Mouse (Mus musculus): ENCODE measurements around the gene Cntnap2. TPM values are rescaled to one million over a fixed set of nuclear protein-coding genes. Genes with fewer than 3 reads are reported as not detected.

The Cntnap2 gene
- polyA plus RNA-seq, 1 experiment from 2014 or later: 0.63 TPM

DNA sequence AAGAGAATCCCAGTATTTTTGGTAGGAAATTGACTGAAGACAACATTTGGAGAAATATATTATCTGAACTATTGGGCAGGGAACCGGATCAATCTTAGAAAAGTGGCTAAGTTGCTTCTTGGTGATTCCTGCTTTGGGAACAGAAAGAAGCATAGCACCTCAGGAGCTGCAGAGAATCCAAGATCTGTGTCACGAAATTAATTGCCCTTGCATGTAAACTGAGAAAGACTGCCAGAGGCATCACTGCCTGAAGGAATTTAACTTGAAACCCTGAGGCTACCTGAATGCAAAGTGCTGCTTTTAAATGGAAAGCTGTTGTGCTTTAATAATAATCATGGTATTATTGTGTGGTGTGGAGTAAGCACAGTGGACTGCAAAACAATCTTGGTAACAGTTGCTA lies 286.2 kb downstream of the Cntnap2 start:
- Histone ChIP-seq H3K27me3 (replicated peaks) (no peaks in the 10 kb centered on the region), H3K4me2 (no peak overlapping the region), H3K9ac (no peak overlapping the region), H3K4me3 (no peak overlapping the region), H3K27ac (replicated peaks) (no peak overlapping the region), H3K4me1 (no peaks in the 10 kb centered on the region), H3K36me3 (no peaks in the 10 kb centered on the region), H3K9me3 (no peaks in the 10 kb centered on the region)
- WGBS: 57% methylated on average over 2 of the region's 2 CpGs
- no peak for ATAC-seq (ENCODE audit: extremely low read depth, insufficient number of reproducible peaks, low FRiP score, low TSS enrichment)

GRCm38 (mm10) chr6:45345953-45346352 lies 286.8 kb downstream of the Cntnap2 start:
- H3K4me1 ChIP-seq: no peaks in the 10 kb centered on the region
- H3K36me3 ChIP-seq: no peaks in the 10 kb centered on the region
- H3K27me3 ChIP-seq (replicated peaks): no peaks in the 10 kb centered on the region
- H3K9ac ChIP-seq: no peak overlapping the region
- no peak for ATAC-seq (ENCODE audit: extremely low read depth, insufficient number of reproducible peaks, low FRiP score, low TSS enrichment)
- H3K9me3 ChIP-seq: no peaks in the 10 kb centered on the region
- no peak overlapping the region for H3K4me2 ChIP-seq
- no peak overlapping the region for H3K4me3 ChIP-seq
- H3K27ac ChIP-seq (replicated peaks): no peak overlapping the region

DNA sequence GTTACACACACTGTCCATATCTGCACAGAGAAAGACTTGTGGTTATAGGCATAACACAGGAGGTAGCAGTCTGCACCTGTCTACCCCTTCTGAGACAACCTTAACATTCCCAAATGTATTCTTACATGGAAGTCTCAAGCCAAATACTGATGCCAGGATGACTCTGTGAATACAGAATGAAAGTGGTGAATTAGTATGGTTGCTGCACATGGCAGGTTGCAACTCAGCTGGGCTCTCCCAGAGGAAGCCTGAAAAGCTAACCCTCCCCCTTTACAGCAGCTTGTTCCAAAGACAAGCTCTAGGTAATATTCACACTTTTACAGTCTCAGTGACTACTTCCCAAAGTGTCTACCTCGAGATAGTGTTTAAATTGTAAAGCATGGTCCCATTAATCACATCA lies 307.3 kb downstream of the Cntnap2 start:
- no peak overlapping the region for H3K27ac ChIP-seq (replicated peaks)

GRCm38 (mm10) chr6:45381126-45381525 lies 322.0 kb downstream of the Cntnap2 start:
- ATAC-seq (ENCODE audit: extremely low read depth, insufficient number of reproducible peaks, low FRiP score, low TSS enrichment): no peak
- H3K9ac ChIP-seq: no peak overlapping the region
- H3K4me3 ChIP-seq: no peak overlapping the region
- no peaks in the 10 kb centered on the region for H3K36me3 ChIP-seq
- H3K4me1 ChIP-seq: no peaks in the 10 kb centered on the region
- no peaks in the 10 kb centered on the region for H3K9me3 ChIP-seq
- 64% methylated on average over 7 of the region's 7 CpGs for WGBS
- no peak overlapping the region for H3K4me2 ChIP-seq
- no peaks in the 10 kb centered on the region for H3K27me3 ChIP-seq (replicated peaks)
- H3K27ac ChIP-seq (replicated peaks): no peak overlapping the region

More for the DNA sequence above, 307.3 kb downstream of the Cntnap2 start:
- Histone ChIP-seq H3K4me3 (no peak overlapping the region), H3K9me3 (no peaks in the 10 kb centered on the region), H3K9ac (no peak overlapping the region), H3K4me1 (no peaks in the 10 kb centered on the region), H3K36me3 (no peaks in the 10 kb centered on the region), H3K4me2 (no peak overlapping the region), H3K27me3 (replicated peaks) (no peaks in the 10 kb centered on the region)
- ATAC-seq (ENCODE audit: extremely low read depth, insufficient number of reproducible peaks, low FRiP score, low TSS enrichment): no peak
- WGBS: 9% methylated on average over 1 of the region's 1 CpGs

DNA sequence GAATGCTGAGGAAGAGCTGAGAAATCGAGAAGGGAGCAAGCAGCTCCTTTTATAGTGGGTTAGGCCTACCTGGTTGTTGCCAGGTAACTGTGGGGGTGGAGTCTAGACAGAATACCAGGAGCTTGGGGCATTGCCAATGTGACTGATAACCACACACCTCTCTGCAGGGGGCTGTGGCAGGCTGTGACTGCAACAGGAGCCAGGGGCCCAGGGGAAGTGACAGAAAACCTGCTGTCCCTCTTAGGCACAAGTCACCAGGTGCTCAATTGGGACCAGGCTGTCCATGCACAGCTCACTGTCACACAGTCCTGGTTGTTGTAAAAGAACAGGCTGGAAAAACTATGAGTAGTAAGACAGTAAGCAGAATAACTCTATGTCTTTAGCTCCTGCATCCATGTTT lies 329.9 kb downstream of the Cntnap2 start:
- H3K36me3 ChIP-seq: no peaks in the 10 kb centered on the region
- H3K27ac ChIP-seq (replicated peaks): no peak overlapping the region
- H3K9ac ChIP-seq: no peak overlapping the region
- no peak for ATAC-seq (ENCODE audit: extremely low read depth, insufficient number of reproducible peaks, low FRiP score, low TSS enrichment)
- H3K4me2 ChIP-seq: no peak overlapping the region
- H3K4me3 ChIP-seq: no peak overlapping the region
- WGBS: 33% methylated on average over 1 of the region's 1 CpGs
- H3K4me1 ChIP-seq: no peaks in the 10 kb centered on the region
- H3K27me3 ChIP-seq (replicated peaks): no peaks in the 10 kb centered on the region
- H3K9me3 ChIP-seq: no peaks in the 10 kb centered on the region

GRCm38 (mm10) chr6:45413629-45414028 lies 354.5 kb downstream of the Cntnap2 start:
- Histone ChIP-seq H3K4me1 (no peaks in the 10 kb centered on the region), H3K9me3 (no peaks in the 10 kb centered on the region), H3K36me3 (no peaks in the 10 kb centered on the region), H3K27ac (replicated peaks) (no peak overlapping the region), H3K4me3 (no peak overlapping the region), H3K27me3 (replicated peaks) (no peaks in the 10 kb centered on the region), H3K9ac (no peak overlapping the region), H3K4me2 (no peak overlapping the region)
- no peak for ATAC-seq (ENCODE audit: extremely low read depth, insufficient number of reproducible peaks, low FRiP score, low TSS enrichment)
- 70% methylated on average over 2 of the region's 2 CpGs for WGBS

- 82% methylated on average over 1 of the region's 1 CpGs for WGBS
- no peak for ATAC-seq (ENCODE audit: extremely low read depth, insufficient number of reproducible peaks, low FRiP score, low TSS enrichment)
- no peak overlapping the region for H3K9ac ChIP-seq
Observed at GRCm38 (mm10) chr6:45455424-45455823, 396.3 kb downstream of the Cntnap2 start.

DNA sequence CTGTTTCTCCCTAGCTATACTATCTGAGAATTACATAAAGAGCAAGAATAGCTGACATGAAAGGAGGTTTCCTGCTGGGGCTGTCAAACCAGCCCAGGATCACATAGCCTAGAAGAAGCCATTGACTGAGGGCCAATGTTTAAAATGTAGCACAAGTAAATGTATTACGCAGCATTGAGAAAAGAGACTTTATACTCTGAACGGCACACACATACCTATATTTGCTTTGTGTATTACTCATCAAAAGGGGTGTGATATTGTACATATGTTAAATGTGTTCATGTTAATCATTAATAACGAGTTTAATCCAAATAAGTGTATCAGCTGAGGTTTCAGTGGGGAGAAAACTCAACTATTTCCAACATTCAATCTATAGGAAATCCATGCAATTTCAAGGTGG lies 459.1 kb downstream of the Cntnap2 start:
- ATAC-seq (ENCODE audit: extremely low read depth, insufficient number of reproducible peaks, low FRiP score, low TSS enrichment): no peak
- 64% methylated on average over 3 of the region's 3 CpGs for WGBS
- H3K4me3 ChIP-seq: no peak overlapping the region

More at GRCm38 (mm10) chr6:45455424-45455823, 396.3 kb downstream of the Cntnap2 start:
- no peaks in the 10 kb centered on the region for H3K36me3 ChIP-seq
- H3K4me2 ChIP-seq: no peak overlapping the region
- no peak overlapping the region for H3K4me3 ChIP-seq
- H3K9me3 ChIP-seq: no peaks in the 10 kb centered on the region
- H3K4me1 ChIP-seq: no peaks in the 10 kb centered on the region
- no peaks in the 10 kb centered on the region for H3K27me3 ChIP-seq (replicated peaks)
- H3K27ac ChIP-seq (replicated peaks): no peak overlapping the region

GRCm38 (mm10) chr6:45536999-45537398 lies 477.8 kb downstream of the Cntnap2 start:
- no peaks in the 10 kb centered on the region for H3K9me3 ChIP-seq
- no peak for ATAC-seq (ENCODE audit: extremely low read depth, insufficient number of reproducible peaks, low FRiP score, low TSS enrichment)
- 61% methylated on average over 2 of the region's 2 CpGs for WGBS
- H3K27ac ChIP-seq (replicated peaks): no peak overlapping the region
- H3K36me3 ChIP-seq: no peaks in the 10 kb centered on the region
- no peak overlapping the region for H3K4me2 ChIP-seq
- no peaks in the 10 kb centered on the region for H3K27me3 ChIP-seq (replicated peaks)
- H3K4me3 ChIP-seq: no peak overlapping the region
- H3K9ac ChIP-seq: no peak overlapping the region
- H3K4me1 ChIP-seq: no peaks in the 10 kb centered on the region

More for the DNA sequence above, 459.1 kb downstream of the Cntnap2 start:
- Histone ChIP-seq H3K36me3 (no peaks in the 10 kb centered on the region), H3K9me3 (no peaks in the 10 kb centered on the region), H3K27me3 (replicated peaks) (no peaks in the 10 kb centered on the region), H3K27ac (replicated peaks) (no peak overlapping the region), H3K4me2 (no peak overlapping the region), H3K9ac (no peak overlapping the region), H3K4me1 (no peaks in the 10 kb centered on the region)

GRCm38 (mm10) chr6:45544319-45544875 lies 485.2 kb downstream of the Cntnap2 start:
- no peak overlapping the region for H3K4me3 ChIP-seq
- no peaks in the 10 kb centered on the region for H3K4me1 ChIP-seq
- ATAC-seq (ENCODE audit: extremely low read depth, insufficient number of reproducible peaks, low FRiP score, low TSS enrichment): no peak
- H3K27me3 ChIP-seq (replicated peaks): no peaks in the 10 kb centered on the region
- 71% methylated on average over 7 of the region's 7 CpGs for WGBS
- no peaks in the 10 kb centered on the region for H3K36me3 ChIP-seq
- H3K27ac ChIP-seq (replicated peaks): no peak overlapping the region
- H3K9ac ChIP-seq: no peak overlapping the region
- no peak overlapping the region for H3K4me2 ChIP-seq
- H3K9me3 ChIP-seq: no peaks in the 10 kb centered on the region

- WGBS: 74% methylated on average over 1 of the region's 1 CpGs
Observed at GRCm38 (mm10) chr6:45559724-45560123, 500.6 kb downstream of the Cntnap2 start.

GRCm38 (mm10) chr6:45584467-45585094 lies 525.4 kb downstream of the Cntnap2 start:
- Histone ChIP-seq H3K36me3 (no peaks in the 10 kb centered on the region), H3K9me3 (no peaks in the 10 kb centered on the region), H3K4me2 (no peak overlapping the region), H3K27me3 (replicated peaks) (no peaks in the 10 kb centered on the region), H3K9ac (no peak overlapping the region), H3K27ac (replicated peaks) (no peak overlapping the region), H3K4me3 (no peak overlapping the region), H3K4me1 (no peaks in the 10 kb centered on the region)
- WGBS: 65% methylated on average over 6 of the region's 6 CpGs
- no peak for ATAC-seq (ENCODE audit: extremely low read depth, insufficient number of reproducible peaks, low FRiP score, low TSS enrichment)

More at GRCm38 (mm10) chr6:45559724-45560123, 500.6 kb downstream of the Cntnap2 start:
- Histone ChIP-seq H3K4me3 (no peak overlapping the region), H3K9me3 (no peaks in the 10 kb centered on the region), H3K27me3 (replicated peaks) (no peaks in the 10 kb centered on the region), H3K36me3 (no peaks in the 10 kb centered on the region), H3K4me1 (no peaks in the 10 kb centered on the region), H3K27ac (replicated peaks) (no peak overlapping the region), H3K9ac (no peak overlapping the region), H3K4me2 (no peak overlapping the region)
- no peak for ATAC-seq (ENCODE audit: extremely low read depth, insufficient number of reproducible peaks, low FRiP score, low TSS enrichment)
